Mouse (Mus musculus) olfactory bulb, adult 2 months (tissue): Measurements from ENCODE around the gene Mpig6b. TPM values are rescaled to one million over a fixed set of nuclear protein-coding genes. Genes with fewer than 3 reads are reported as not detected.

Experiments used
- H3K27ac ChIP-seq: fragments of 200-500 bp; 2 replicates; pipeline ENCODE4 v1.5.1; 2012; ENCODE audit warnings: low read depth, low read length; ENCODE audit not compliant: insufficient read depth
- H3K4me1 ChIP-seq: fragments of 200-500 bp; 2 replicates; pipeline ENCODE4 v1.6.1; 2012; ENCODE audit warnings: low read length; ENCODE audit not compliant: control insufficient read depth, insufficient read depth
- H3K4me3 ChIP-seq: fragments of 200-500 bp; 2 replicates; pipeline ENCODE4 v1.5.1; 2012; ENCODE audit warnings: mild to moderate bottlenecking, low read depth, low read length, moderate library complexity; ENCODE audit not compliant: insufficient read depth
- CTCF ChIP-seq: fragments of 200-500 bp; IDR thresholded peaks from 2 replicates; pipeline ENCODE4 v1.5.1; 2012; ENCODE audit warnings: low read depth, mild to moderate bottlenecking, low read length, moderate library complexity; ENCODE audit not compliant: insufficient read depth
- POLR2A ChIP-seq: fragments of 200-500 bp; IDR thresholded peaks from 2 replicates; pipeline ENCODE4 v1.6.1; 2012; ENCODE audit warnings: mild to moderate bottlenecking, low read depth, low read length, moderate library complexity; ENCODE audit not compliant: insufficient read depth
- WGBS: fragments of 180-500 bp; shearing (Covaris S2); methylation state at CpG from one replicate; pipeline ENCODE4 v1.1.7; 2018; 5-methylcytosine and 5-hydroxymethylcytosine counted together
- polyA plus RNA-seq: library from polyadenylated mRNA; stranded (reverse); fragments of >200 nt; gene quantifications from 2 replicates; pipeline ENCODE4 v1.2.4, GENCODE M21; 2012; ENCODE audit warnings: low replicate concordance; ENCODE audit not compliant: missing spikeins, insufficient read depth, insufficient read length

The Mpig6b gene
- polyA plus RNA-seq, 1 experiment, result not detected

DNA sequence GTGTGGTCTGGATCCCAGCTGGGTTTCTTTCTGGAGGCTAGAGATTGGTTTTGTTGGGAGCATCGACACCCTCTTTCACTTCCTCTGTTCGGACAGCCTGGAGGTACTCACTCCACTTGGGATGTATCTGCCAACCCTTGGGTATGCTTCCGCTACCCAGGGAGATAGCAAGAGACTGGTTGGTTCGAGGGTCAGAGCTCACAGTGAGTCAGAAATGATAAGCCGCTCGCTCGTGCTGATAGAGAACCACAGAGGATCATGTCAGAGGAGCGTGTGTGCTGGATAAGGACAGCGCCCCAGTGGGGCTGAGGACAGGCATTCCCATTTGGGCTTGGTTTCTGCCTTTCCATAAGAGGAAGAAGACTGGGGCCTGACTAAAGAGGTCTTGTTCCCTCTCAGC, 13.8 kb upstream of the Mpig6b start:
- no peak overlapping the region for H3K27ac ChIP-seq
- no peak overlapping the region for H3K4me3 ChIP-seq
- TF ChIP-seq CTCF (no peak), POLR2A (no peak)
- peaks cover 10% of the 10 kb centered on the region; the same call in 1 of the 2 replicates for H3K4me1 ChIP-seq
- 63% methylated on average over 9 of the region's 9 CpGs for WGBS

DNA sequence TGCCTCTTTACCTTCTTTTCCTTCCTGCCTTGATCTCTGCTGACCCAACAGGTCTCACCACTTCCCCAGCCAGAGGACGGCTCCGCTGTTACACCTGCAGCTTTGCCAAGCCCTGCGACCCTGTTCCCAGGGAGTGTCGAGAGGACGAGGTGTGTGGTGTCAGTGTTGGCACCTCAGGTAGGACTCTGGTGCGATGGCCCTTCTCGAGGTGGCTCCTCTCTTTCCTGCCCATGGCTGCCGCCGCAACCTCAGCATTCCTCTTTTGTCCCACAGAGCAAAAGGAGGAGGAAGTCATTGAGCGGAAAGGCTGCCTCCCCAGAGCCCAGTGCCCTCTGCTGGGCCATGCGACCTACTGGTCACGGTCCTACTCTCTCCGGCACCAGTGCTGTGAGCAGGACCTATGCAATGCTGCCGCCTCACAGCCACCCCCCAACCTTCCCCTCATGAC, 11.8 kb upstream of the Mpig6b start, which contains the start of gene Ly6g6d:
Gene Ly6g6d, minus strand, starts transcription at position 280 of the 448 bp plus-strand sequence.
- peak within 1 kb of the TSS; percentile 20 for H3K4me3 ChIP-seq
- no peak for TF ChIP-seq POLR2A
- no peak for TF ChIP-seq CTCF
- no peak within 1 kb of the TSS for H3K27ac ChIP-seq
- 22% methylated on average over 14 of the region's 14 CpGs for WGBS
- H3K4me1 ChIP-seq, result peaks cover 10% of the 10 kb centered on the region; the same call in 1 of the 2 replicates

DNA sequence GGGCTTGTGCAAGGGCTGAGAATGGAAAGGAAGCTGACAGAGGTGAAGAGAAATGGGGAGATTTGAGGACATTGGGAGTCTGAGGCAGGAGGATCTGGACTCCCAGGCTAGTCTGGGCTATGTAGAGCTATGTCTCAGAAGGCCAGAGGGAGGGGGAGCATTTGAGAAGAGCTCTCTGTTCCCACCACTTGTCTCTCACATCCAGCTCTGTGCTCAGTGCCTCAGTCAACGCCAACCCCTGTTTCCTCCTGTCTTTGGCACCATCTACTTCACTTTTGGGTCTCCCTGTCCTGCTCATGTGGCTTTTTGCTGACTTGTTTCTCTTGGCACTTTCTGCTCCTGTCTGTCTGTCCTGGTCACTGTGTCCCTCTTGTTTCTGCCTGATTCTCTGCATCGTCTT, 11.3 kb upstream of the Mpig6b start:
- no peak overlapping the region for H3K27ac ChIP-seq
- peaks cover 10% of the 10 kb centered on the region; the same call in 1 of the 2 replicates for H3K4me1 ChIP-seq
- WGBS, result 25% methylated on average over 2 of the region's 2 CpGs
- H3K4me3 ChIP-seq, result peak overlapping the region; percentile 5; the same call in 1 of the 2 replicates
- no peak for TF ChIP-seq POLR2A
- TF ChIP-seq CTCF, result no peak

DNA sequence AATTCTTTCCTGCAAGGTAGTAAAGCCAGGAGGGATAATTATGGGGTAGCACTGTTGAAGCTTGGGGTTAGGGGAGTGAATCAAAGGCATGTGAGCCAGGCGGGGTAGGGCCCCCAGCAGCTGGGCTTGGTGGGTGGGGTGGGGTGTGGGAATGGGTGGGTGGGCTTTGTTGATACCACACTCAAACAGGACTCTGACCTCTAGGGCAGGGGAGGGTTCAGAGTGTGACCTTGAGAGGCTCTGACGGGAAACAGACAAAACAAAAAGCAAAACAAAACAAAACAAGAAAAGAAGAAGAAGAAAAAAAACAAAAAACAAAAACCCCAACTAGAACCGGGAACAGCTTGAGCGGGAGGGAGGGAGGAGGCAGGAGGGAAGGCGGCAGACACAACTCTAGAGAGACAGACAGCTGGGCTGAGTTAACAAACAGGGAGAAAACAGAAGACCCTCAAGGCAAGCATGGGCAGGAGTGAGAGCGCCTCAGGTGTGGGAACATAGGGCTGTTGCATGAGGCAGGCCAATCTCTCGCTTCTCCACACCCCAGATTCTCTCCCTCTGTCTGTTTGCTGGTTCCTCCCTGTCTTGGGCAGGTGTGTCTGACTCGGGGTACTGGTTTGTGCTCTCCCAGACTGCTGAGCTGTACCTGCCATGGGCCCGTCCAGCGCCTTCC, 10.7 kb upstream of the Mpig6b start, which contains the start of gene Ly6g6e:
Gene Ly6g6e, plus strand, starts transcription at position 396 of the 670 bp plus-strand sequence.
- TF ChIP-seq CTCF (no peak), POLR2A (no peak)
- peaks cover 10% of the 10 kb centered on the region; the same call in 1 of the 2 replicates for H3K4me1 ChIP-seq
- 45% methylated on average over 10 of the region's 10 CpGs for WGBS
- H3K27ac ChIP-seq, result no peak within 1 kb of the TSS
- peak within 1 kb of the TSS; percentile 20 for H3K4me3 ChIP-seq

DNA sequence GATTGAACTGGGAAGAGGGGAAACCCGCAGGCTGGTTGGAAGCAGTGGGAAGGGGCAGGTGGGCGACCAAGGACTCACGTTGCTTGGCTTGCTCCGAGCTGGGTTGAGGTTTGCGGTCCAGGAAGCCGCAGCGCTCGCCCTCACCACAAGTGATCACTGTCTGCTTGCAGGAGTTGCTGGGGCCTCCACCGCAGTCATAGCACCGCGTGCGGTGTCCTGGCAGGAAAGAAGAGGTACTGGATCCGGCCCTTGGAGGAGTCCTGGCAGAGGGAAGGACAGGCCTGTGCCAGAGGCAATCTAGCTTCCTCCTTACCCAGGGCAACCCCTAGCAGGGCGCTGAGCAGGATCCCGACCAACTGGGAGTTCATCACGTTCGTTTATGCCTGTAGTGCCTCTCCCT, 8.1 kb upstream of the Mpig6b start:
- no peak overlapping the region for H3K4me3 ChIP-seq
- H3K4me1 ChIP-seq, result peaks cover 10% of the 10 kb centered on the region; the same call in 1 of the 2 replicates
- 73% methylated on average over 17 of the region's 17 CpGs for WGBS
- no peak for TF ChIP-seq POLR2A
- TF ChIP-seq CTCF, result no peak
- no peak overlapping the region for H3K27ac ChIP-seq

DNA sequence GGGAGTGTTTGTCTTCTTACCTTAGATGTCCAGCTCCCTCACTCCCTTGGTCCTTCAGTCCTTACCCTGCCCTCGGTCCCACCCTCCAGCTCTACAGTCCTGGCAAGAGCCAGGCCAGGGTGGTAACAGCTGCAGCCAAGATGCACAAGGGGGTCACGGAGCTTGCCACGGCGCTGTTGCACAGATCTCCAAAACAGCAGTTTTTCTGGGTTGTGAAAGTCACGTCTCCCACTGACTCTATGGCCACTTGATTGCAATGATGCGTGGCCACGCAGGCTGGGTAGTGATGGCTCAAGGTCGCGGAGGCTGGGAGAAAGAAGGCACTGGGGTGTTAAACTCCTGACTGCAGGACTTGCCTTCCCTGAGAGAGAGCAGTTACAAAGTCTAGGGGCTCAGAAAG, 5.5 kb upstream of the Mpig6b start:
- no peak overlapping the region for H3K4me3 ChIP-seq
- no peak overlapping the region for H3K27ac ChIP-seq
- H3K4me1 ChIP-seq, result no peaks in the 10 kb centered on the region
- no peak for TF ChIP-seq CTCF
- TF ChIP-seq POLR2A, result no peak
- WGBS, result 86% methylated on average over 9 of the region's 9 CpGs

DNA sequence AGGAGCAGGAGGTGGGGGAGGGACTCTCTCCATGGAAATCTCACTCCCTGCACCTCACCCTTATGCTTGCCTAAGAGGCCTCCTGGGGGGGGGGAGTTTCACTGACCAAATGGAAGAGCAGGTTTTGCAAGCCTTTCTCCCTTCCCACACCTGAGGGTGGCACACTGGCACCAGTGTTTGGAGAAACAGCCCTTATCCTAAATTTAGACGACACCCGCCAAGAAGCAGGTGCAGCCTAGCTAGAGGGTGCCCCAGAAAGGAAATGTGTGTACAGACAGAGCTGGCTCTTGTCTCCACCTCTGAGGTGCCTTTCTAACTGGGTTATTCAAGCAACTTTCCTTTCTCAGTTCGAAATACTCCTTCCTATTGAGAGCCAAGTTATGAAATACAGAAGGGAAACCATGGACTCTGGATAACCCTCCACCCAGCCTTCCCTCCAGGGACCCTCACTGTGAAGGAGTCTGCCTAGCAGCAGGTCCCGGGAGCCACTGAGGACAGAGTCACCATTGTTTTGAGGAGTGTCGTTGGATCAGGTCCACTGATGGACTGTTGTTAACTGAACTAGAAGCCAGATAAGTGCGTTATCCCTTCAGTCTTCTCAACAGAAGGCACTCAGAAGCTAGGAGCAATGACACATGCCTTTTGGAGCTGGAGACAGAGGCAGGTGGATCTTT, 4.7 kb upstream of the Mpig6b start:
- WGBS, result 45% methylated on average over 6 of the region's 6 CpGs
- Histone ChIP-seq H3K27ac (no peak overlapping the region), H3K4me1 (no peaks in the 10 kb centered on the region), H3K4me3 (no peak overlapping the region)
- TF ChIP-seq CTCF (no peak), POLR2A (no peak)

DNA sequence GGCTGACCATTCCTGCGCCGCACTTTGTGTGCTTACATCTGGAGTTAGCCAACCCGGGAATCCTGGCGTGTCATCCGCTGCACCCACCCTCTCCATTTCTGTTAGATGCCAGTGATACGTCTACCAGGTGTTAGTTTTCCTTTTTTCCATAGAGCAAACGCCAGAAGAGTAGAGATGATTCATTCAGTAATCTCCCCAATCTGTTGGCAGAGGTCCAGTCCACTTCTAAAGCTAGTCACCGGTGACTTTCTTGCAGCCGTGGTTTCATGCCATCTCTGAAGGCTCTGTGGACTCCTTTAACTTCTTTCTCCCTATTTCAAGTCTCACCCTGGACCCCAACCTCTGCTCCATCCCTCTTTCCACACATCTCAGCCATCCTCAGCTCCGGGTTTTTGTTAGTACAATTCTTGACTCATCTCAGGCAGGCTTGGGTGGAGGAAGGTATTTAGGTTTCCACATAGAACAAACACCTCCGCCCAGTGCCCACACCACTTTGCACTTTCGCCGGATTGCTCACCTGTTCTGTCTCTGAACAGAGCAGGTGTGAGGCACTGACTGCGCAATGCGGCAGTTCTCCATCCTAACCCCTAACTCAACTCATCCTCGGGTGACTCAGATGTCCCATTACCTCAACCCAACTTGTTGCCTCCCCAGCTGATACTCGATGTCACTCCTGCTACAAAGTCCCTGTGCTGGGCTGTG, 2.4 kb upstream of the Mpig6b start:
- Histone ChIP-seq H3K4me3 (no peak overlapping the region), H3K27ac (no peak overlapping the region), H3K4me1 (peaks cover 8% of the 10 kb centered on the region; the same call in 1 of the 2 replicates)
- 75% methylated on average over 17 of the region's 17 CpGs for WGBS
- no peak for TF ChIP-seq POLR2A
- no peak for TF ChIP-seq CTCF
